Mouse (Mus musculus): ENCODE measurements around the gene Zswim8. TPM values are rescaled to one million over a fixed set of nuclear protein-coding genes. Genes with fewer than 3 reads are reported as not detected.

Gene Zswim8
- polyA plus RNA-seq, 1 experiment, result 35.2 TPM

GRCm38 (mm10) chr14:20772808-20773207 lies 65.5 kb downstream of the Zswim8 start:
- TF ChIP-seq GATA1 (IDR thresholded peaks at IDR 0.05; ENCODE audit: low read length), result no peak

Other genes with a start within 250 kb of the Zswim8 start
- 26.6 and 28.3 TPM in 2 replicates for gene Anxa7, start 227.4 kb upstream of the Zswim8 start, polyA plus RNA-seq (2012)
- 0.09 TPM in 1 of 2 replicates, not detected in the other for gene Mss51, start 210.7 kb upstream of the Zswim8 start, polyA plus RNA-seq (2012)
- gene Ppp3cb, start 161.0 kb upstream of the Zswim8 start, polyA plus RNA-seq (2012), result 3.4 and 4.0 TPM in 2 replicates
- gene Usp54, start 66.5 kb upstream of the Zswim8 start, polyA plus RNA-seq (2012), result 0.43 and 0.71 TPM in 2 replicates
- not detected in 2 replicates for gene Myoz1, start 51.0 kb upstream of the Zswim8 start, polyA plus RNA-seq (2012)
- 0.08 TPM in 2 replicates for gene Synpo2l, start 39.2 kb upstream of the Zswim8 start, polyA plus RNA-seq (2012)
- gene Sec24c, start 33.2 kb upstream of the Zswim8 start, polyA plus RNA-seq (2012), result 247 and 266 TPM in 2 replicates
- 5.8 and 7.4 TPM in 2 replicates for gene Fut11, start 12.6 kb upstream of the Zswim8 start, polyA plus RNA-seq (2012)
- 6.5 and 8.0 TPM in 2 replicates for gene Chchd1, start 4.5 kb upstream of the Zswim8 start, polyA plus RNA-seq (2012)
- 67.8 and 82.6 TPM in 2 replicates for gene Ndst2, start 27.0 kb downstream of the Zswim8 start, polyA plus RNA-seq (2012)
- gene Camk2g, start 86.5 kb downstream of the Zswim8 start, polyA plus RNA-seq (2012), result 26.8 and 38.6 TPM in 2 replicates
- gene Plau, start 129.1 kb downstream of the Zswim8 start, polyA plus RNA-seq (2012), result not detected in 2 replicates
- 14.2 and 49.7 TPM in 2 replicates for gene Vcl, start 221.8 kb downstream of the Zswim8 start, polyA plus RNA-seq (2012)

Measured in G1E-ER4 (cell line).